Mouse (Mus musculus): ENCODE measurements around the gene Tmcc2.

DNA sequence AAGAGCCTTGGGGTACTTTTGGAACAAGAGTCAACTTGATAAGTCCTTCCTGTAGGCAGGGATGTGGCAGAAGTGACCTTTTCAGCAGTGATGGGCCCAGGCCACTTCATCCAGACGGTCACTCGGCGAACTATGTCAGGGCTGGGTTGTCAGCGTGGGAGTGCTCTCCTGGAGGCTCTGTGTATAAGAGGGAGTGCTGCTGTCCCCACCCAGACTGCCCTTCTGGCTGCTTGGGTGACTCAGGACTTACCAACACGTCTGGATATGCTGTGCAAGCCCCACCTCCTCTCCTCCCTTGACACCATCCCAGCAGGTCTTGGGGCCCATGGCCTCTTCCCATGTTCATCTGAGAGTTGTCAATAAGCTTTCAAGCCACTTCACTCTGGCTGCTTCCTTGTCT is 37.7 kb downstream of the Tmcc2 start:
- TF ChIP-seq CTCF (IDR thresholded peaks at IDR 0.05) (no peak), EP300 (IDR thresholded peaks at IDR 0.05) (no peak)

Measured in lung, postnatal 0 days (tissue).